Mouse (Mus musculus) lung, adult 2 months (tissue): Measurements from ENCODE around the gene Rasgrp2.

ENCODE experiments used
- CTCF ChIP-seq: fragments of 200-500 bp; IDR thresholded peaks from 2 replicates; pipeline ENCODE4 v1.5.1; 2011; ENCODE audit warnings: mild to moderate bottlenecking, low read length, control low read depth; ENCODE audit not compliant: insufficient read depth
- POLR2A ChIP-seq: fragments of 200-500 bp; IDR thresholded peaks from 2 replicates; pipeline ENCODE4 v1.6.1; 2011; ENCODE audit warnings: low read depth, mild to moderate bottlenecking, control low read depth, low read length, borderline replicate concordance; ENCODE audit errors: extremely low read depth

DNA sequence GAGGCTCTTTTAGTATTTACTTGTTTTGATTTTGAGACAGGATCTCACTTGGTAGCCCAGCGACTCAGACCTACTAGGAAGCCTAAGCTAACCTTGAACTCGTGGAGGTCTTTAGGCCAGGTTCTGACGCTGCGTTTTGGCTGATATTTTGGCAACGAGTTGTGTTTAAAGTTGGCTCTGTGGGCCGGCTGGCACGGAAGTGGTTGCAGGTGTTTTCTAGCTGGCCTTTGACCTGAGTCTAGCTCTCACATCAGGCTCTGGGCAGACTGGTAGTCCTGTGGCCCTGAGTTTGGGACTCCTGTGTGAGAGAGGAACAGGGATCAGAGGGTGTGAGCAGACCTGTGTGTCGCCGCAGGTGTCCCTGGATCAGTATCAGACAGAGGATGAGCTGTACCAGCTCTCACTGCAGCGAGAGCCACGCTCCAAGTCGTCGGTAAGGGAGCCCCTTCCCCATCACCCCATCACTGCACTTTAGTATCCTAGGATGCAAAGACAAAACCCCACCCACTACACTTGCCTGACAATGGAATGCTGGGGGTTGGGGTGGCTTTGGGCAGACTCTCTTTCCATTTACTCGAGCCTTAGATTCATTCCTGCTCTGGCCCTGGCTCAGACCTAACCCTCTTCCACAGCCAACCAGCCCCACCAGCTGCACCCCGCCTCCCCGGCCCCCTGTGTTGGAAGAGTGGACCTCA is 8.8 kb downstream of the Rasgrp2 start:
- TF ChIP-seq CTCF: no peak
- TF ChIP-seq POLR2A: no peak
